In the genomic region with DNA sequence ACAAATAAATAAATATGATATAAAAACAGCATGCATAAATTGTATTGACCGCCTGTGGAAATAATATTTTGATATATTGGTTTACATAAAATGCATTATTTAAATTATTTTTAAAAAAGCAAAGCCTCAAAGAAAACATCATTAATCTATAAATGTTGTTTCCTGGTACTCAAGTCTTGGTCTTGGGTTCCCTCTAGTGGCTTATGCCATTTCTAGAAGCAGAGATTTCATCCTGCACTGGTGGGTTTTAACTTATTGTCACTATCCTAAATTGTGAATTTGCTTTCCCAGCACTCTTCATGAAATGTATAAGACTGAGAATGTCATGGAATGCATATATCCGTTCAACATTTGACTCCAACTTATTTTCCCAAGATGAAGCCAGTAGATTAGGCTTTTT, we compare ENCODE assay signal across 10 mouse cellular contexts. TPM values are rescaled to one million over a fixed set of nuclear protein-coding genes. Genes with fewer than 3 reads are reported as not detected.
DNase-seq lines count a peak whose midpoint lies in the region; ATAC-seq lines count a peak whose summit lies in the region.
"Had no signal": no experiment of that assay in that cellular context is flagged by ENCODE, and none has a peak within 500 bp of the region (broad histone marks: within the 10 kb centered on the region; RNA-seq: fewer than 3 reads in every experiment).

No protein-coding gene starts in this region.

- H3K4me3 ChIP-seq in forebrain, embryonic 10.5 days, result no peak overlapping the region
- no peak overlapping the region for H3K4me3 ChIP-seq in midbrain, embryonic 16.5 days (ENCODE audit: low read depth, low read length)
- H3K4me3 ChIP-seq: neural tube, embryonic 13.5 days had no signal

- H3K27me3 ChIP-seq in forebrain, embryonic 10.5 days (ENCODE audit: poor library complexity, severe bottlenecking), result no peaks in the 10 kb centered on the region
- no peaks in the 10 kb centered on the region for H3K27me3 ChIP-seq in midbrain, embryonic 16.5 days (ENCODE audit: control insufficient read depth, insufficient read depth, low read depth, low read length)
- H3K27me3 ChIP-seq: neural tube, embryonic 13.5 days had no signal

- no peak overlapping the region for H3K27ac ChIP-seq in forebrain, embryonic 10.5 days
- no peak overlapping the region for H3K27ac ChIP-seq in midbrain, embryonic 16.5 days (ENCODE audit: low read length)
- H3K27ac ChIP-seq: neural tube, embryonic 13.5 days had no signal

- WGBS in forebrain, embryonic 10.5 days, result 71% methylated on average over 2 of the region's 2 CpGs
- WGBS in midbrain, embryonic 16.5 days, result 69% methylated on average over 2 of the region's 2 CpGs

- ATAC-seq in activated CD4-positive, CD25-positive, alpha-beta regulatory T cell, adult 4 months, result peak; percentile 59
- ATAC-seq in midbrain, embryonic 16.5 days, result no peak

- H3K9ac ChIP-seq in midbrain, embryonic 16.5 days (ENCODE audit: low read depth, low read length), result no peak overlapping the region
- H3K9ac ChIP-seq: neural tube, embryonic 13.5 days had no signal

- peak; percentile 10 for DNase-seq in embryo, embryonic 11 days
- no peak for DNase-seq in embryo, embryonic 9.5 days (ENCODE audit: extremely low spot score)
- DNase-seq in kidney, postnatal 14 days, result peak; percentile 21
- DNase-seq in kidney, adult 8-10 months, result no peak
- peak; percentile 51 for DNase-seq in 416B (ENCODE audit: low read depth)
- no peak for DNase-seq in forebrain, embryonic 10.5 days (ENCODE audit: extremely low spot score, low spot score)

- no peak overlapping the region for H3K4me2 ChIP-seq in midbrain, embryonic 16.5 days (ENCODE audit: low read length)
- H3K4me2 ChIP-seq: heart, embryonic 11.5 days; neural tube, embryonic 13.5 days had no signal

- no peaks in the 10 kb centered on the region for H3K36me3 ChIP-seq in forebrain, embryonic 10.5 days (replicated peaks)
- H3K36me3 ChIP-seq in midbrain, embryonic 16.5 days (ENCODE audit: control insufficient read depth, insufficient read depth, low read length), result no peaks in the 10 kb centered on the region
- H3K36me3 ChIP-seq: neural tube, embryonic 13.5 days had no signal

- H3K9me3 ChIP-seq in forebrain, embryonic 10.5 days, result no peaks in the 10 kb centered on the region
- H3K9me3 ChIP-seq in midbrain, embryonic 16.5 days (replicated peaks; ENCODE audit: control insufficient read depth, low read length, poor library complexity, severe bottlenecking), result no peaks in the 10 kb centered on the region
- H3K9me3 ChIP-seq: neural tube, embryonic 13.5 days had no signal

- H3K4me1 ChIP-seq in forebrain, embryonic 10.5 days, result no peaks in the 10 kb centered on the region
- H3K4me1 ChIP-seq in midbrain, embryonic 16.5 days (ENCODE audit: control insufficient read depth, insufficient read depth, low read length), result no peaks in the 10 kb centered on the region
- H3K4me1 ChIP-seq: neural tube, embryonic 13.5 days had no signal

RNA-seq across cellular contexts. Expression of gene Gbp6, which starts 29.0 kb away (rescaled TPM):
- 100 to 1,000 TPM; 128 to 168 TPM for polyA plus RNA-seq in activated CD4-positive, CD25-positive, alpha-beta regulatory T cell, adult 4 months (2017; shearing (Covaris generic))
- 0.12 and 0.15 TPM in 2 replicates for polyA plus RNA-seq in forebrain, embryonic 10.5 days (2016; fragmentation: Nextera tagmentation; extraction: Ambion mirVana)
- 1.8 and 2.0 TPM in 2 replicates for polyA plus RNA-seq in midbrain, embryonic 16.5 days (2015; fragmentation: Nextera tagmentation; extraction: Ambion mirVana)

RNA-seq across cellular contexts. Expression of gene Gm43302, which starts 29.0 kb away (rescaled TPM):
- polyA plus RNA-seq in activated CD4-positive, CD25-positive, alpha-beta regulatory T cell, adult 4 months (2017; shearing (Covaris generic)), result 1 to 10 TPM in 1 of 2 experiments, not detected in 1; 2.6 TPM
- not detected in 2 replicates for polyA plus RNA-seq in forebrain, embryonic 10.5 days (2016; fragmentation: Nextera tagmentation; extraction: Ambion mirVana)
- 0.06 and 0.31 TPM in 2 replicates for polyA plus RNA-seq in midbrain, embryonic 16.5 days (2015; fragmentation: Nextera tagmentation; extraction: Ambion mirVana)
- polyA plus RNA-seq: heart, embryonic 11.5 days; neural tube, embryonic 13.5 days had no signal

Comparison
In these comparisons a context has a peak if more than half of its experiments do, and no peak if none do; other contexts are left out.
1. DNase-seq: peak in embryo, embryonic 11 days (single experiment), kidney, postnatal 14 days (single experiment) and 416B (single experiment); none in embryo, embryonic 9.5 days (single experiment), kidney, adult 8-10 months (0 of 2) and forebrain, embryonic 10.5 days (single experiment).
2. RNA of gene Gbp6, which starts 29.0 kb away (polyA plus RNA-seq): 128 to 168 TPM in activated CD4-positive, CD25-positive, alpha-beta regulatory T cell, adult 4 months; 1.8 to 2.0 TPM in midbrain, embryonic 16.5 days and 0.12 to 0.15 TPM in forebrain, embryonic 10.5 days; every median in the first group is over 10 times any median in the second.